Mouse (Mus musculus) ES-Bruce4 (cell line): ENCODE measurements around the gene Efr3b.

Experiments
- CTCF ChIP-seq: IDR thresholded peaks from one replicate; pipeline ENCODE4 v1.8.1; 2011; ENCODE audit warnings: low read depth, low read length
- EP300 ChIP-seq: IDR thresholded peaks from 2 replicates; pipeline ENCODE4 v1.6.1; 2011; ENCODE audit warnings: low read depth, low read length; ENCODE audit not compliant: insufficient read depth
- POLR2A ChIP-seq: IDR thresholded peaks from one replicate; pipeline ENCODE4 v1.8.1; 2011; ENCODE audit warnings: low read length; ENCODE audit not compliant: insufficient read depth

- TF ChIP-seq CTCF, result no peak
- no peak for TF ChIP-seq POLR2A
- no peak for TF ChIP-seq EP300
These were observed 36.7 kb upstream of the Efr3b start for GRCm38 (mm10) chr12:4075407-4075806.
